Mouse (Mus musculus): ENCODE measurements at regions not wholly inside any gene's neighbourhood (a gene's known extent, or its start where the extent isn't known, plus 50 kb on each side); places are given as distances from the start of the nearest gene placed in this dataset.

- no peak for TF ChIP-seq CTCF (IDR thresholded peaks at IDR 0.05; ENCODE audit: control insufficient read depth, insufficient read depth, insufficient replicate concordance, low read depth, low read length)
- no peak for TF ChIP-seq POLR2A (IDR thresholded peaks at IDR 0.05; ENCODE audit: control insufficient read depth, low read depth, low read length)
These were observed 83.5 kb upstream of the Sorcs3 start for GRCm38 (mm10) chr19:48122281-48122680.

All from testis, adult 2 months (tissue).